Mouse (Mus musculus): ENCODE measurements around the gene Ascc1. TPM values are rescaled to one million over a fixed set of nuclear protein-coding genes. Genes with fewer than 3 reads are reported as not detected.
A peak's percentile ranks its signal among the peaks of the same experiment; 100 is the strongest.

Ascc1 gene
- polyA plus RNA-seq, 1 experiment, result 25.4 TPM

DNA sequence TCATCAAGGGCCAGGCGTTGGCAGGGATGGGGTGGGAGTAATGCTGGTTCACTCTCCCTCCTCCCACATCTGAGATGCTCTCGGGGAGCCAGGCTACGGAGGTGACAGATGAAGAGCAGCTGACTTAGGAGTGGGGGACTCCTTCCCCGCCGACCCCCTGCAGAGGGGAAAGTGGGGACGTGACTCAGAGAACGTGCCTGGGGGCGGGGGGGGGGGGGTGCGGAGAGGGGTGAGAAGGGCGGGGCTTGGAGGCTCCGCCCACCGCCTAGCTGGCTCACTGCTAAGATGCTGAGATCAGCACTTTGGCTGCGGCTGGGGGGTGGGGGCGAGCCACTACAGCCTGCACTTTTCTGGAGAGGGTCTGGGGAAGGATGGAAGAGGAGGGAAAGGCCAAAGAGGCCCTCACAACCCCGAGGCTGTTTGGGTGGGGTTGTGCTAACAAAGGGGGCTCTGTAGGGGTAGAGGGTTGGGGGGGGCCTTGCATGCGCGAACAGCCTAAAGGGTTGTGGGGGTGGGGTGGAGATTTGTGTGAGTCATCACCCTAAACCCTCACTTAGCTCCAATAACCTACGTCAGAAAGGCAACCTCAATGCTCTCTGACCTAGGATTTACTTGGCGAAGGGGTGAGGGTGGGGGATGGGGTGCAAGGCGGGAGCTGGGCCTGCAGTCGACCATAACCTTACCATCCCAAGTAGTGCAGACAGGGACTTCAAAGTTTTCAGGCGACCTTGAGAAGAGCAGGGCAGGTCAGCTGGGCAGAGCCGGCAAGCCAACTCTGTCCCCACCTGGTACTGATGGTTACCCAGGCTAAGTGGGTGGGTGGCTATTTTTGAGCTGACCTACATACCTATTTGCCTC is 37.9 kb upstream of the Ascc1 start:
- Histone ChIP-seq H3K4me3 (replicated peaks; ENCODE audit: insufficient read depth, low read depth, low read length) (no peak overlapping the region), H3K27me3 (ENCODE audit: control insufficient read depth, insufficient read depth, low read length) (no peaks in the 10 kb centered on the region), H3K4me1 (ENCODE audit: control insufficient read depth, insufficient read depth, low read length) (peaks cover 10% of the 10 kb centered on the region), H3K27ac (ENCODE audit: insufficient read depth, low read length) (no peak overlapping the region)
- no peak for TF ChIP-seq CTCF (IDR thresholded peaks at IDR 0.05; ENCODE audit: borderline replicate concordance, insufficient read depth, low read depth, low read length)
- no peak for TF ChIP-seq POLR2A (IDR thresholded peaks at IDR 0.05; ENCODE audit: borderline replicate concordance, insufficient read depth, low read length)
- WGBS, result 14% methylated on average over 23 of the region's 23 CpGs
- no peak for DNase-seq

DNA sequence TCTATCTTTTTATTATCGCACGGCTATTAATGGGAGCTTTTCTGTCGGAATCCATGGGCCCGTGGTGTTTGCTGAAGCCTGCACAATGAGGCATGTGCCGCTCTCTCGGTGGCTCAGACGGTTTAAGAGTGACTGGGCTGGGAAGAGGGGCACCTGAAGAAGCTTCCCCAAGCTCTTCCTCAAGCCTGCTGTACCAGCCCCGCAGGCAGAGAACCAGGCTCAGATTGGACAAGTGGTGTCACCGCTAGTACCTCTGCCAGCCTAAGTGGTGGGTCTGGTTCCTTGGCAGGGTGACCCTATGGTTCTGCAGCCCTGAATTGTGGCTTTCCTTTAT is 37.3 kb upstream of the Ascc1 start:
- DNase-seq, result no peak
- H3K4me3 ChIP-seq (replicated peaks; ENCODE audit: insufficient read depth, low read depth, low read length), result no peak overlapping the region
- peaks cover 10% of the 10 kb centered on the region for H3K4me1 ChIP-seq (ENCODE audit: control insufficient read depth, insufficient read depth, low read length)
- H3K27ac ChIP-seq (ENCODE audit: insufficient read depth, low read length), result no peak overlapping the region
- WGBS, result 48% methylated on average over 9 of the region's 9 CpGs
- TF ChIP-seq POLR2A (IDR thresholded peaks at IDR 0.05; ENCODE audit: borderline replicate concordance, insufficient read depth, low read length) (no peak), CTCF (IDR thresholded peaks at IDR 0.05; ENCODE audit: borderline replicate concordance, insufficient read depth, low read depth, low read length) (no peak)
- H3K27me3 ChIP-seq (ENCODE audit: control insufficient read depth, insufficient read depth, low read length), result no peaks in the 10 kb centered on the region

DNA sequence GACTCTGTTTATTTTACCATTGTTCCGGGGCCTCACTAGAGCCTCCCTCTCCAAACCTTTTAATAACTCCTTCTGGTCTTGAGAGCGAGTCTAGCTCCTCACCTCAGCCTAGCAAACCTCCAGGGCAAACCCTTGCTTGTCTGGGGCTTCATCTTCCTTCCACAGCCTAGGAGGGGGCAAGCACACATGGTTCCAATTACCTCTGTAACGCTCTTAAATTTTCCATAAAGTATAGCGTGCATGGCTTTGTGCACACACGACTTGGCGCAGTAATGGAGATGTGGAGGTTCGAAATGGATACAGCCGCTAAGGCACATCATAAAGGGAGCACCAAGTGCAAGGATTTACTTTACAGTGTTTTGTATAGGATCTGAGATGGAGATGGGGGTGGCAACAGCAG is 36.8 kb upstream of the Ascc1 start:
- H3K4me3 ChIP-seq (replicated peaks; ENCODE audit: insufficient read depth, low read depth, low read length), result no peak overlapping the region
- H3K27ac ChIP-seq (ENCODE audit: insufficient read depth, low read length), result no peak overlapping the region
- 92% methylated on average over 8 of the region's 8 CpGs for WGBS
- no peak for TF ChIP-seq POLR2A (IDR thresholded peaks at IDR 0.05; ENCODE audit: borderline replicate concordance, insufficient read depth, low read length)
- no peak for TF ChIP-seq CTCF (IDR thresholded peaks at IDR 0.05; ENCODE audit: borderline replicate concordance, insufficient read depth, low read depth, low read length)
- H3K4me1 ChIP-seq (ENCODE audit: control insufficient read depth, insufficient read depth, low read length), result peaks cover 14% of the 10 kb centered on the region
- H3K27me3 ChIP-seq (ENCODE audit: control insufficient read depth, insufficient read depth, low read length), result no peaks in the 10 kb centered on the region
- DNase-seq, result no peak

DNA sequence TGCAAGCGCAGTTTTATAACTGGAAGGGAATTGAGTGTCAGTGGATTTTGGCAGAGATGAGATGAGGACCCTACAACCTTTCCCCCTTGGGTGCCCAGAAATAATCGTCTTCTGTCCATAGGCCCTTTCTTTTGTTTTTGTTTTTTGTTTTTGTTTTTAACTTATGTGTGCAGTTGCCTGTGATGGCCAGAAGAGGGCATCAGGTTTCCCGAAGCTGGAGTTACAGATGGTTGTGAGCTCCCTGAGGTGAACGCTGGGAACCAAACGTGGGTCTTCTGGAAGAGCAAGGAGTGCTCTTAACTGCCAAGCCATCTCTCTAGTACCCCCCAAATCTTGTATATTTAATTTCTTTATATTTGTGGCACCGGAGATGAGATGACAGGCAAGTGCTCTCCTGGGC is 35.9 kb upstream of the Ascc1 start:
- no peak overlapping the region for H3K4me3 ChIP-seq (replicated peaks; ENCODE audit: insufficient read depth, low read depth, low read length)
- no peak overlapping the region for H3K27ac ChIP-seq (ENCODE audit: insufficient read depth, low read length)
- peaks cover 17% of the 10 kb centered on the region for H3K4me1 ChIP-seq (ENCODE audit: control insufficient read depth, insufficient read depth, low read length)
- 84% methylated on average over 6 of the region's 6 CpGs for WGBS
- TF ChIP-seq CTCF (IDR thresholded peaks at IDR 0.05; ENCODE audit: borderline replicate concordance, insufficient read depth, low read depth, low read length) (no peak), POLR2A (IDR thresholded peaks at IDR 0.05; ENCODE audit: borderline replicate concordance, insufficient read depth, low read length) (no peak)
- no peak for DNase-seq
- no peaks in the 10 kb centered on the region for H3K27me3 ChIP-seq (ENCODE audit: control insufficient read depth, insufficient read depth, low read length)

DNA sequence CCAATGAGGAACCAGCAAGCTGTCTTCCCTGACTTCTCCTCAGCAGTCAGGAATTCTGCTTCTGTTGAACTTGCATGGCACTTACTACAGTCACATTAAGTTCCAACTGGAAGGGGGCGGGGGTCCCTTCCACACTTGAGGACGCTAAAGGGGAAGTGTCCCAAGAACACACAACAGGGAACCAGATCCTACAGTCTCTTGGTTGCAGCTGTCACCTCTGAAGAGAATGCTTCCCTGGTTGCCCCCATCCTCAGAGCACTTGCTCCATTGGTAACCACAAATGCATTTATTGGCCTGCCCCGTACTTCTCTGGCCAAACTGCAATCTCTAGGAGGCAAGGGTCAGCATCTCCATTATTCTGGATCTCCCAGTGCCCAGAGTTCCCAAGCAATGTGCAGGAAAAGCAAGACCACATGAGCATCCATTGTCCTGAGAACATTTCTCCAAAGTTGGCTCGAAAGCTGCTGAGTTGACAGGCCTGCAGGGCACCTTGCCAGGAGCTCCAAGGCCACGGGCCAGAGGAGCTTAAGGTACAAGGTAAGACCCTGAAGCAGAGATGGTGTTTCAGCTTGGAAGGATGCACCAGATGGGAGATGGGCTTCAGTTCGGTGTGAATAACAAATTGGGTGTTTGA is 35.2 kb upstream of the Ascc1 start:
- no peak overlapping the region; the same call in 1 of the 2 replicates for H3K27ac ChIP-seq (ENCODE audit: insufficient read depth, low read length)

DNA sequence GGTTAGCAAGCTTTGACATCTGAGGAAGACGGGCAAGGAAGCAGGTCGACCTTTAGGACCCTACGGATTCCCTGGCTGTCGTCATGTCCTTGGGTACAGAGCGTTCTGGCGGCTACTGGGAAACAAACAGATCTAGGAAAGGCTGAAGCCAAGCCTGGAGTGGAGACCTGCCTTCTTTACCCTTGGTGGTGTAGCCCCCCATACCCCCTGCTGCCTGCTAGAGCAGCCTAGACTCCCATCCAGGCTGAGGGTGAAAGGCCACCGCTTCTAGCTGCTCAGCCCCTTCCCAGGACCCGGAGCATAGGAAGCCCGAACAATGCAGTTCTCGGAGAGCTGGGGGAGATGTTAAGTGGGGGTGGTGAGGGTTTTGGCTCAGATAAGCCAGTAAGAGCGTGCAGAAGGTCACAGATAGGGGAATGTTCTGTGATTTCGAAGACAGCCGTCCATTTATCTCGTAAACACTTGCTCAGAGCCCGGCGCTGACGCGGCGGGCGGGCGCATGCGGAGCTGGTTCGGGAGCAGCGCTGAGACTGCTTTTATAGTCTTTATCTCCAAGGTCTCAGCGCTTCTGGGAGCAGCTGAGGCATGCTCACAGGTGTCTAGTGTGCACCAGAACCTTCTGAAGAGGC is 32.7 kb upstream of the Ascc1 start:
- peak; percentile 85 to 86 for DNase-seq
- TF ChIP-seq POLR2A (IDR thresholded peaks at IDR 0.05; ENCODE audit: borderline replicate concordance, insufficient read depth, low read length), result peak; percentile 88
- no peak for TF ChIP-seq CTCF (IDR thresholded peaks at IDR 0.05; ENCODE audit: borderline replicate concordance, insufficient read depth, low read depth, low read length)
- peak overlapping the region; percentile 100 for H3K27ac ChIP-seq (ENCODE audit: insufficient read depth, low read length)
- peaks cover 30% of the 10 kb centered on the region for H3K4me1 ChIP-seq (ENCODE audit: control insufficient read depth, insufficient read depth, low read length)
- WGBS, result under 1% methylated on average over 25 of the region's 25 CpGs
- H3K27me3 ChIP-seq (ENCODE audit: control insufficient read depth, insufficient read depth, low read length), result no peaks in the 10 kb centered on the region
- peak overlapping the region; percentile 74 for H3K4me3 ChIP-seq (replicated peaks; ENCODE audit: insufficient read depth, low read depth, low read length)

More for the DNA sequence above, 35.2 kb upstream of the Ascc1 start:
- no peak overlapping the region for H3K4me3 ChIP-seq (replicated peaks; ENCODE audit: insufficient read depth, low read depth, low read length)
- WGBS, result 28% methylated on average over 6 of the region's 6 CpGs
- TF ChIP-seq POLR2A (IDR thresholded peaks at IDR 0.05; ENCODE audit: borderline replicate concordance, insufficient read depth, low read length), result no peak
- H3K27me3 ChIP-seq (ENCODE audit: control insufficient read depth, insufficient read depth, low read length), result no peaks in the 10 kb centered on the region
- H3K4me1 ChIP-seq (ENCODE audit: control insufficient read depth, insufficient read depth, low read length), result peaks cover 17% of the 10 kb centered on the region
- DNase-seq, result peak; percentile 62 to 63

DNA sequence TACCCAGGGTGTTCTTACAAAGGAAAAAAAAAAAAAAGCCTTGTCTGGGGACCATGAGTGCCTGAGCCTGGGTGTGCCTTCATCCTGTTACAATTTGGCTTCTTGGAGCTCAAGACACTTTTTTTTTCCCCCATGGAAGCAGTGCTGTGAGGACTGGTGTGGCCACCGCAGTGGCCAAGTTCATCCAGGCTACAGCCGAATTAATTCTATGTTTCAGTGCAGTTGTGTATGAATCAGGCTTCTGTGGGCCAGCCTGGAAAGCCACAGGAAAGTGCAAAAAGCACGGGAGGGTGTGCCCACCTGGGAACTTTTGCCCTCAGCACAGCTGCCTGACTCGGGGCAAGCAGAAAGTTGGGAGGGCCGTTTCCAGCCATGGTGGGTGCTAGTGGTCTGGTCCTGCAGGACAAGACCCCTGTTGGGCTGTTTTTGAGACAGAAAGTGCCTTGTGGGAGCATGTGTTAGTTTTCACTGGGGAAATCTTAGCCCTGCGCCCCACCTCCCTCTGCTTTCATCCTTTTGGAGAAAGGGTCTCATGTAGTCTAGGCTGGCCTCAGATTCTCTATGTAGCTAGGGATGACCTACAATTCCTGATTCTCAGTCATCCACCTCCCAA is 32.0 kb upstream of the Ascc1 start:
- peaks cover 32% of the 10 kb centered on the region for H3K4me1 ChIP-seq (ENCODE audit: control insufficient read depth, insufficient read depth, low read length)
- no peak for TF ChIP-seq POLR2A (IDR thresholded peaks at IDR 0.05; ENCODE audit: borderline replicate concordance, insufficient read depth, low read length)
- TF ChIP-seq CTCF (IDR thresholded peaks at IDR 0.05; ENCODE audit: borderline replicate concordance, insufficient read depth, low read depth, low read length), result no peak
- no peaks in the 10 kb centered on the region for H3K27me3 ChIP-seq (ENCODE audit: control insufficient read depth, insufficient read depth, low read length)
- H3K4me3 ChIP-seq (replicated peaks; ENCODE audit: insufficient read depth, low read depth, low read length), result peak overlapping the region; percentile 74
- H3K27ac ChIP-seq (ENCODE audit: insufficient read depth, low read length), result peak overlapping the region; percentile 100
- no peak for DNase-seq
- 22% methylated on average over 6 of the region's 6 CpGs for WGBS
